Mouse (Mus musculus): Measurements from ENCODE around the gene Tns1.

Gene Tns1

DNA sequence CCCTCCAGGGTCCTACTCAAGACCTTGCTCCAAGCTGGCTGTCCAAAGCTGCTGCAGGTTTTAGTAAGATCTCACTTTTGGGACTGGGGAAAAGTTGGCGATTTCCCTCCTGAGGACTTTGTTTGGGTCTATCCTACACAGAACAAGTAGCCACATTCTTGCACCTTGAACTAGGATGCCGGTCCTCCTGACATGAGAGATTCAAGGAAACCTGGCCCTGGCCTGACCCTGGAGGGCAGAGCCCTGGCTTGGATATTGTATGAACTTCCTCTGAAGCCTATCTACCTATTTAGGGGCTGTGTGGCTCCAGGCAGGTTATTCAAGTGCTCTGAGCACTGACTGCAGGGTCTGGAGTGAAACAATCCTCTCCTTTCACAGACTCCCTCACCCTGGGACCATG is 79.2 kb downstream of the Tns1 start:
- in situ Hi-C loops (cut with MboI; ENCODE audit: low pct_unique_long_range_greater_than_20kb in 1 of 2, low sequenced_read_pairs in 2 of 2, unreplicated experiment in 1 of 2) = no loop called here

- in situ Hi-C loops (cut with MboI; ENCODE audit: low pct_unique_long_range_greater_than_20kb in 1 of 2, low sequenced_read_pairs in 2 of 2, unreplicated experiment in 1 of 2) = no loop called here
Observed at GRCm38 (mm10) chr1:74044421-74044820, 79.8 kb downstream of the Tns1 start.

GRCm38 (mm10) chr1:74043584-74044105 is 80.6 kb downstream of the Tns1 start:
- in situ Hi-C loops (cut with MboI; ENCODE audit: low pct_unique_long_range_greater_than_20kb in 1 of 2, low sequenced_read_pairs in 2 of 2, unreplicated experiment in 1 of 2) = no loop called here

GRCm38 (mm10) chr1:74042711-74043467 is 81.4 kb downstream of the Tns1 start:
- in situ Hi-C loops (cut with MboI; ENCODE audit: low pct_unique_long_range_greater_than_20kb in 1 of 2, low sequenced_read_pairs in 2 of 2, unreplicated experiment in 1 of 2) = no loop called here

GRCm38 (mm10) chr1:74041692-74042091 is 82.6 kb downstream of the Tns1 start:
- in situ Hi-C loops (cut with MboI; ENCODE audit: low pct_unique_long_range_greater_than_20kb in 1 of 2, low sequenced_read_pairs in 2 of 2, unreplicated experiment in 1 of 2) = no loop called here

DNA sequence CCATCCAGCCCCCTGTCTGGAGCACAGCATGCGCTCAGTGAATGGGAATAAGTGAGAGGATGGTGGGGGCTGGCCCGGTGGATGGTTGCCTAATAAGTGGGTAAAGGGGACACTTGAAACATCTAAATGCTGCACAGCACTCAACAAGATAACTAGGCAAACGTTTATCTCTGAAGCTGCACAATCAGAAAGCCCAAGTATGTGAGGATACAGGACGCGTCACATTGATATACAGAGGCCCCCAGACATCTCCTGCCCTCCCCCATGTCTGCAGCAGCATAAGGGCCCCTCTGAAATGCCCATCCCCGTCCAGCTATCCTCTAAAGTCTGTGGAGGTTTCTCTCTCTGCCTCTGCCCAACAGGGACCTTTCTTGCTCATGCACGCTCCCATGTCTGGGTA is 83.1 kb downstream of the Tns1 start:
- in situ Hi-C loops (cut with MboI; ENCODE audit: low pct_unique_long_range_greater_than_20kb in 1 of 2, low sequenced_read_pairs in 2 of 2, unreplicated experiment in 1 of 2) = no loop called here

DNA sequence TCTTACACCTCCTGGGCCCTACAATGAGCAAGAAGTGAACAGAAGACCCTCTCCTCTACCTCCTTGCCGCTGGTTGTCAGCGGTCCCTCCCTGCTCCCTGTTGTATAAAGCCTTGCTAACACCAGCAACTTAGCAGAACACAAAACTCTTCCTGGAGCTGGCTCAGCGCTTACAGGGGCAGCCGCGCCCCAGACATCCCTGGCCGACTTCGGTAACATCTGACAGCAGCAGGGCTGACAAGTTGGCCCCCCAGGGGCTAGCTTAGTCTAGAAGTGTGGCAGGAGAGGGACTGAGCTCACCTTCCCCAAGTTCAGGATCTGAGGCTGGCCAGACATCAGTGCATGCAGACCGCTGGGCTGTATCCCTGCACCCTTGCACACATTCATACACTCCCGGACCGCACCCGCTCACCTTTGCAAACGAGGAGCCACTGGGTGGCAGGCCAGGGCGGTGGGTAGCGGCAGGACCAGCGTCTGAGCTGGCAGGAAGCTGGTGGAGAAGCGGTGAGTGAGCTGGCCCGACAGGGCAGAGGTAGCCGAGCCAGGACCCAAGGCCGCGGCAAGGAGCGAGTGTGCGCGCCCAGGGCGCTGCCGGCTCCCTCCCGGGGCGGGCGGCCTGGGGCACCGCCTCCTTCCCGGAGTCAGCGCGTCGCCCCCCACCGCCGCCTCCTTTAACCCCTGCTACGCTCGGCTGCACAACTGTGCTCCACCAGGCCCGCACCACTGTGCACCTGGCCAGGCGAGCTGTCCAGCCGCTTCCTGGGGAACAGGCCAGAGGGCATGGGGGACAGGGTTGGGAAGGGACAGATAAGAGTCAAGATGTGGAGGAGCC is 87.5 kb downstream of the Tns1 start:
- in situ Hi-C loops (cut with MboI; ENCODE audit: low pct_unique_long_range_greater_than_20kb in 1 of 2, low sequenced_read_pairs in 2 of 2, unreplicated experiment in 1 of 2) = no loop called here

DNA sequence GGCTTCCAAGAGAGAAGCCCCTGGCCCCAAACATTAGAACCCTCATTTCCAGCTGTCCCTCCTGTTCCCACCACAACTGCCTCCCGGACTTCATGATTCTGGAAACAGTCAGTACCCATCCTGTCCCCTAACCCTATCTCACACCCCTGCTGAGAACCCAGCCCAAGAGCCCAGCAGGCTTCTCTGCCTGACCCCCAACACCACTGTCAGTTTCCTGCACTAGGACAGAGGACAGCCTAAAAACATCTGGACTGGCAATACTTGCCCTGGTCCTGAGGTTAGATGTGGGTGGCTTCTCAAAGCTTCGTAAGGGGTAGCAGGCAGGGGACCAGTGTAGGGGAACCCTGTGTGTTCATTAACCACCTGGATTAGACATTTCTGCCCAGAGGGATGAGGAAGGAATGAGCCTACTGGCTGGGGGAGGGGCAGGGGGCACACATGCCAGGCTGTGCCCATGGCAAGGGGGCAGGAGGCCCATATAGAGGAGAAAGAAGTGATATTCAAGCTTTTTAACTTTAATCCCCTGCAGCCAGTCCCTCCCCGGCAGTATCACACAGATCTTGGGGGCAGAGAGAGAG is 88.2 kb downstream of the Tns1 start:
- in situ Hi-C loops (cut with MboI; ENCODE audit: low pct_unique_long_range_greater_than_20kb in 1 of 2, low sequenced_read_pairs in 2 of 2, unreplicated experiment in 1 of 2) = no loop called here

- in situ Hi-C loops (cut with MboI; ENCODE audit: low pct_unique_long_range_greater_than_20kb in 1 of 2, low sequenced_read_pairs in 2 of 2, unreplicated experiment in 1 of 2) = no loop called here
Observed at GRCm38 (mm10) chr1:74035487-74035886, 88.8 kb downstream of the Tns1 start.

GRCm38 (mm10) chr1:74034736-74035135 is 89.5 kb downstream of the Tns1 start:
- in situ Hi-C loops (cut with MboI; ENCODE audit: low pct_unique_long_range_greater_than_20kb in 1 of 2, low sequenced_read_pairs in 2 of 2, unreplicated experiment in 1 of 2) = no loop called here

DNA sequence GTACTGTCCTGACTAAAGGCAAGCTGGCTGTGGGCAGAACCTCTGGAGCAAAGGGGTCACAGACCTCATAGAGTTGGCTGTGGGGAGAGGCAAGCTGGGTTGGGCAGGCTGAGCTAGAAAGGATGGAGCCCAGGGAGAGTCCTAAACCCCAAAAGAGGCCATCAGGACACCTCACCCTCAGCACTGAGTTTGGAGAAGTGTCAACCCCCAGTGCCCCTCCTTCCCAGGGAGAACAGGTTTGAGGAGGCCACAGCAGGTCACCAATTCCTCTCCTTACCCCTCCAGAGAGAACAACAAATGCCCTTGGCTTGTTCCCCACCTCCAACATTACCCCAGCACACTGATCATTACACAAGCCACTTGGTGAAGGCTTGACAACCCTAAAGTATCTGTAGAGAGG is 90.0 kb downstream of the Tns1 start:
- in situ Hi-C loops (cut with MboI; ENCODE audit: low pct_unique_long_range_greater_than_20kb in 1 of 2, low sequenced_read_pairs in 2 of 2, unreplicated experiment in 1 of 2) = no loop called here

GRCm38 (mm10) chr1:74033407-74033806 is 90.8 kb downstream of the Tns1 start:
- in situ Hi-C loops (cut with MboI; ENCODE audit: low pct_unique_long_range_greater_than_20kb in 1 of 2, low sequenced_read_pairs in 2 of 2, unreplicated experiment in 1 of 2) = no loop called here

DNA sequence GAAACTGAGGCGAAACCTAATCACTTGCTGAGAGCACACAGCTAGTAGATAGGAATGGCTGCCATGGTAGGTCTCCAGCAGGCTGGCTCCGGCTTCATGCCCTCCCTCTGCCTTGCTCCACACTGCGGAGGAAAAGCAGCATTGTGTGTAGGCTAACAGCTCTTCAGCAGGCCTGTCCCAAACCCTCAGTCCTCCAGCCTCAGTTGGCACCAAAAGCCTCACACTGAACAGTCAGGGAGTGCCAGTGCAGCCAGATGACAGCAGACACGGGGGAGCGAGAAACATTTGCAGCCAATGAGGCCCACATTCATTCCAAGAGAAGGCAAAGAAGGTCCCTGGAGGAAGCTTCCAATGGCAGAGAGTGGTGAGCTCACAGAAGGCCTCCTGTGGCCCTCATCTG is 91.3 kb downstream of the Tns1 start:
- in situ Hi-C loops (cut with MboI; ENCODE audit: low pct_unique_long_range_greater_than_20kb in 1 of 2, low sequenced_read_pairs in 2 of 2, unreplicated experiment in 1 of 2) = no loop called here

DNA sequence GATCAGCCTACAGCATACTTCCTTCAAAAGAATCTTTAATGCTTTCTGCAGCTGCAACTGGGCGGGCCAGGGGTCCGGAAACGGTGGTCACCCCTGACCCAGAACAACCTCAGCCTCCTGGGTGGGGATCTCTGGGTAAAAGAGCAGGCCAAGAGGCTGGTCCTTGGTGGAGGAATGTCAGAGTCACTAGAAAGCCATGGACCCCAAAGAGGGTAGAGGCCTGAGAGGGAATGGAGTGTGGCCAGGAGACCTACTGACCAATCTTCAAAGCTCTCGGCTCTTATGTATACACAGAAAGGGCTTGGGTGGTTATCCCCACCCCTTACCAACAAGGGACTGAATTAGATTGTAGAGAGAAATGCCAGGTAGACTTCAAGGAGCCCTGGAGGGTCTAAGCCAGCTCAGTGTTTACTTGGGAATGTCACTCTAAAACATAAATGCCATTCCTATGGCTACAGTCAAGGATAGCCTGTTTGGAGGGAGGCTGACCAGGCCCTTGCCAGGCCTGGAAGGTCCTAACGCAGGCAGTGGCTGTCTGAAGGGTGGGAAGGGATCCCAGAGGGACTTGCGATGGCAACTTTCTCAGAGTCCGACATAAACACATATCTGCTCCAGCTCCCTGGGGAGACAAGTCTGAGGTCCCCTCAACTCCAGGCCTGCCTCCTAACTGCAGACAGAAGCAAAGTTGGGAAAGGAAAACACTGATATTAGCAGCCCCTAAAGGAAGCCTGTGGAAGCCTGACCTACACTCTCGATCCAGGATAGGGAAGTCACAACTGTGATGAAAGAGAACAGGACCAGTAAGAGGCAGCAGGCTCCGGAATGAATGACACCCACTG is 92.3 kb downstream of the Tns1 start:
- in situ Hi-C loops (cut with MboI; ENCODE audit: low pct_unique_long_range_greater_than_20kb in 1 of 2, low sequenced_read_pairs in 2 of 2, unreplicated experiment in 1 of 2) = no loop called here

DNA sequence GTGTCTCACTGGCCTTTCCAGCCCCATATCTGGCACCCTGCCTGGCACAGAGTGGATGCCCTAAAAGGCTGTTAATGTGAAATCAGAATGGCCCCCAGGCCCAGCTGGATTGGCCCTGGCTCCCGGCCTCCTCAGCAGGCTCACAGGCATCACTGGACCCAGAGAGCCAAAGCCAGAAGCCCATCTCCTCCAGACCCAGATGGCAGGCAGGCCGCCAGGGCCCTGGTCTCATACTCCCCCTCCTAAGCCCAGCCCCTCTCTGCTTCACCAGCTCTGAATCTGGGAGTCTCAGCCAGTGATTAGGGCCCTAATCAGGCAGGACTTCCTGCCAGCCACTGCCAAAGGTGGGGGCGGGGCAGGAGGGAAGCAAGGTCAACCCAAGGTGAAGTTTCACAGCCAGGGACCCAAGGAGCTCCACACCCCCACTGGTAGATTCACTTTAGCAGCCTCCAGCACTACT is 93.3 kb downstream of the Tns1 start:
- in situ Hi-C loops (cut with MboI; ENCODE audit: low pct_unique_long_range_greater_than_20kb in 1 of 2, low sequenced_read_pairs in 2 of 2, unreplicated experiment in 1 of 2) = no loop called here

GRCm38 (mm10) chr1:74030285-74030684 is 94.0 kb downstream of the Tns1 start:
- in situ Hi-C loops (cut with MboI; ENCODE audit: low pct_unique_long_range_greater_than_20kb in 1 of 2, low sequenced_read_pairs in 2 of 2, unreplicated experiment in 1 of 2) = no loop called here

- in situ Hi-C loops (cut with MboI; ENCODE audit: low pct_unique_long_range_greater_than_20kb in 1 of 2, low sequenced_read_pairs in 2 of 2, unreplicated experiment in 1 of 2) = no loop called here
Observed at GRCm38 (mm10) chr1:74029669-74030068, 94.6 kb downstream of the Tns1 start.

DNA sequence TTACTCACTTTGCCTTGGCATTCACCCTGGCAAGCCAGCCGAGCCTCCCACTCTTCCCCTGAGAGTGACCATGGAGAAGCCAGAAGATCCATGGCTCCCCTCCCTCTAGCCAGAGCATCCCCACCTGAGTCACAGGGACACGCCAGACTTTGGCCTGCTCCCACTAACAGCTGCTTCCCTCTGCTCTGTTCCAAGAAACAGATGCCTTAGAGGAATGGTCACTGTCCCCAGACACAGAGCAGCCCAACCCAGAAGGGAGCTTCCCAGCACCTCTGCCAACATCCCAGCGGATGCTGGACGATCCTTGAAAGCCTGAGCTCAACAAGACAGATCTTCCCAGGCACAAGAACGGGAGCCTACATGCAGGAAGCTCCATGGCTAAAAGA is 95.4 kb downstream of the Tns1 start:
- in situ Hi-C loops (cut with MboI; ENCODE audit: low pct_unique_long_range_greater_than_20kb in 1 of 2, low sequenced_read_pairs in 2 of 2, unreplicated experiment in 1 of 2) = no loop called here

Measured in mouse embryonic stem cell (cell line).